Mouse (Mus musculus) brain, adult 2 months (tissue): ENCODE results near the gene Trim41.
"Not testable (repeated sequence)": the region's sequence is repeated elsewhere in the genome, so short reads cannot be mapped to it uniquely, and the experiment has no call there.

Experiments
- DNase-seq: peaks from one replicate; pipeline ENCODE4 v3.0.0; 2011; ENCODE audit warnings: low read depth, low spot score

Trim41 gene

DNA sequence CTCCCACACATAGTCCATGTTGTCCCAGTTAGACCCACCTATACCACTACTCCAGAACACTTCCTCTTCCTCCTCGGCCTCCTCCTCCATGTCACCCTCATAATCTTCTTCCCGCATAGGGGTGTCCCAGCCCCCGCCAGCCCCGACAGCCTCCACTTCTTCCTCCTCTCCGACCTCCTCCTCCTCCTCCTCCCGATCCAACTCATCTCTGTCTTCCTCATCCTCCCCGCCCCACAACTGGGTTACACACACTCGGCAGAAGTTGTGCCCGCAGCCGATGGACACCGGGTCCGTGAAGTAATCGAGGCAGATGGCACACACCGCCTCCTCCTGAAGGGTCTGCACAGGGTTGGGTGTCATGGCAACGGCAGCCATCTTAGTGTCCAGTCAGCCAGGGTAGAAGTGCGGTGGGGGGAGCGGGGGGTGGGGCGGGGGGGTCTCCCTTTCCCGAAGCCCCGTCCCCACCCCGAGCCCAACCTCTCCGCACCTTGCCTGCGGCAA, 822 bp downstream of the Trim41 start:
- DNase-seq: peak; percentile 40

- DNase-seq: no peak
Observed at GRCm38 (mm10) chr11:48815851-48816250, 1.3 kb downstream of the Trim41 start.

DNA sequence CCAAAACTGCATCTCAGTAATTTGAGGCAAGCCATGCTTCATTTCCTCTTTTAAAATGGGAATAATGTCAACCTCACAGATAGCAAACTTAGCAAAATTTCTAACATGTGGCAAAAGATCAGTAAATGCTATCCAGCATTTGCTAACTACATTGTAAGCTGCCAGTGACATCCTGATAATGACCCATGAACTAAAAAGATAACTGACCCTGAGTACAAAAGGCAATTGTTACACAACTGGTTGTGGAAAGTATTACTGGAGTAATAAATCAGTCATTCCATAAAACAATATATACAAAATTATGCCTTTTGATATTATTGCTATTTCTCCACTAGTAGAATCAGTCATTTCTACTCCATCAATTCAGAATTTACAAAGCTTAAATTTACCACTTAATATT, 3.4 kb downstream of the Trim41 start:
- DNase-seq: no peak

GRCm38 (mm10) chr11:48810142-48810541, 7.0 kb downstream of the Trim41 start:
- no peak for DNase-seq

DNA sequence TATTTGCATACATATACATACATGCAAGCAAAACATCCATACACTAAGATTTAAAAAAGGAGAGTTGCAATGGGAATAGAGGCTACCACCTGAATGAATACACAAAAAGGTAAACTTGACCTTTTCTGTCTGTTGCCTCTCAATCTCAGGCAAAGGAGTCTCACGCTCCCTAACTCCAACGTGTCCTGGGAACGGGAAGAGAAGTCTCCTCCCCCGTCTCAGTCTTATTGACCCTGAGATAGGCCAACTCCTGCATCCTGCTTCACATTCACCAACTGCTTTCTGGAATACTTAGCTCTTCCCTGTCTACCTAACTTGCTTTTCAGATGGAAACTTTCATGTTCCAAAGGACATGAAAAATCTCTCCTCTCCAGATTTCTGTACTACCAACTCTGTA, 7.7 kb downstream of the Trim41 start:
- no peak for DNase-seq

DNA sequence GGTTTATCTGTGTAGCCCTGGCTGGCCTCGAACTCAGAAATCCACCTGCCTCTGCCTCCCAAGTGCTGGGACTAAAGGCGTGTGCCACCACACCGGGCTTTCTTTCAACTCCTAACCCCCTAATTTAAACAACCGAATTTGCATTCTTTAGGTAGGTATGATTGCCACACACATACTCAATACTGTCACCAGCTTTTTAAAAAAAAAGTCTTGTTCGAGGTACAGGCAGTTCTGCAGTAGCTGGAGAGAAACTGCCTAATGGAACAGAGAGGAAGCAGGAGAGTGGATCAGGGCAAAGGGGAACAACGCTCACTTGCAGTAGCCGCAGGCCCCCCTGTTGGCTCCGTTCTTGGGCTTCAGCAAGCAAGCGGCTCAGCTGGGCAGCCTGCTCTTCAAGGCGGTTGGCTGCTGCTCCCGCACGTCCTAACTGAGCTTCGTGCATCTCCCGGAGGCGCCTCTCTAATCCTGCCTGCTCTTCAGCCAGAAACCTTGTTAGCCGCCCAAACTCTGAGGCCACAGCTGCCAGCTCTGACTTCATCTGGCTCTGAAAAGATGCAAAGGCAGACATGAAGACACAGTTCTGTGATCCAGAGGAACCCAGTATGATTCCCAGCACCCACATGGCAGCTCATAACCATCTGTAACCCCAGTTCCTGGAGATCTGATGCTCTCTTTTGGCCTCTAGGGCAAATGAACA, 8.3 kb downstream of the Trim41 start:
- DNase-seq: peak; percentile 36

DNA sequence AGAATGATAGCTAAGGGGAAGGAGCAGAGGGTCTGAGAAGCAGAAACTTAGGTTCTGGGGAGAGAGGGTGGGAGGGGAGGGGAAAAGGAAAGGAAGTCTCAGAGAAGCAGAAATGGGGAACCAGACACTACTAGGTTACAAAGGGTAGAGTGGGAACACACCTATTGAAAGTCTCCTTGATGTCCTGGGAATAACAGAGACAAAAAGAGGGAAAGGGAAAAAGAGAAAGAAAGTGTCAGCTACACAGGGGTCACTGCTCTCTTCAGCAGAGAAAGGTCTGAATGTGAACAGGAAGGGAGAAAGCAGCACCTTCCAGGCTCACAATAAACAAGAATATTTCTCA, 8.9 kb downstream of the Trim41 start:
- DNase-seq: no peak

DNA sequence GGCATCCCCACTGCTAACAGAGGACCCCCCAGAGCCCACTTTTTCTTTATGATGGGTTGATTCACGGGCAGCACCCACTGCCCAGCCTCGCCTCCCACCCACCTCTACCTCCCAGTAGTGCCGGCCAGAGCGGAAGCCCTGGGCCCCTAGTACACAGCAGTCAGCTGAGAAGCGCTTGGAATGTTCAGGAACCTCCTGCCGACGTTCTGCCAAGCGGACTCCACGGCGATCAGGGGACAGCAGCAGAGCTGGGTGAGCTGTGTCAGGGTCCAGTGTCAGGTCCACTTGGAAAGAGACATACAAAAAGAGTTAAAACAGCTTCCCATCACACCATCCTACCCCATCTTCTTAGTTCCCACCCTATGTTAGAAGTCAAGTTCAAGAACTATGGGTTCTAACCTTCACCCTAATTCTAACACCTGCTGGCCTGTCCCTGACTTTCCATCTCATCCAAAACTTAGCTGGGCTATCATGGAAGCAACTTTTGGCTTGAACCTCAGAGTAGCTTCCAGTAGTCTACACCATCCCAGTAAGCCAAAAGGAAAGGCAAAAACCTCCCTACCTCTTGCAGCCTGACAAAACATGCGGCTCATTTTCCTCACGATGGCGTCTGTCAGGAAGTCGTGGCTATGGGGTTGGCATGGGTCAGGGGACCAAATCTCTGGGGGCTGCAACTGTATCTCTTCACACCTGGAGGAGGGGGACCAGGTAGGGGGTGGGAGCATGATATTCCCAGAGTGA, 9.4 kb downstream of the Trim41 start:
- DNase-seq: no peak

DNA sequence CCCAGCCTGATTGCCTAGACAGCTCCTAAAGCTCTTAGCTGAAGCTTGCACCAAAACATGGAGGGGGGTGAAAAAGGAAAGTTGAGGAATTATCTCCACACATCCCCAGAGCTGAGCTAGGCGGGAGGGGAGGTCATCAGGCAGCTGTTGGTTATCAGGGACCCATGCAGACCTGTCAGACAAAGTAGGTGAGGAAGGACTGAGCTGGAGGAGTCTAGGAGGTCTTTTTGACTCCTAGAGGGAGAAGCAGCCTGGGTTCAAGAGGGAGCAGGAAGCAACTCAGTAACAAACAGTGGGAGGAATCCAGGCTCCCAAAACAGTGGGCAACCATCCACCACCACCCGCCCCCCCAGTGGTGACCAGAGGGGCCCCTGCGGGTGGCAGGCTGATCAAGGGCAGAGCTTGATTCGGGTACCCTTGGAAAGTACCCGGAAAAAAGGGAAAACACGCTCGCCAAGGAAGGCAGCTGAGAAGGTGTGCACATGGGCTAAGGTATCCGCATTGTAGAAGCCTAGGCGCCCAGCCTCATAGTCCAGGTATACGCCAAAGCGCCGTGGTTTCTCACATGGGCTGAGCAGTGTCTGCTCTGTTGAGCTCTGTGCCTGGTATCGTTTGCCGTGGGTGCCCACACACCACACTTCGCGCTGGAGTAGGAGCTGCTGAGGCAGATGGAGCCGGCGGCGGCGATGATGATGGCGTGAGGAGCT, 10.1 kb downstream of the Trim41 start:
- DNase-seq: peak; percentile 47

DNA sequence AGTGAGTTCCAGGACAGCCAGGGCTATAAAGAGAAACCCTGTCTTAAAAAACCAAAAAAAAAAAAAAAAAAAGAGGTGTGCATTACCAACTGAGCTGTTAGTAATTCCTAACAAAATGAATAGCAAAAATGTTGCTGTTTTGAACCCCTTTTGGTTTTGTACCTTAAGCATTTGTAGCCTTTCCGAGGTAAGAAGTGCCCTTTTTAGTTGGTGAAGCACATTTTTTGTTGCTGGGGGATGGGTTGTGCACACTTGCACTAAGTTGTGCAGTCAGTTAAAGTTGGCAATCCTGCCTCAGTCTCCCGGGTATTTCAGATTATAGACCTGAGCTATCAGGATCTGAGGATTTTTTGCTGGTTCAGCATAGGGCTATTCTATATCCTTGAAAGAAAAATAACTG, 12.2 kb downstream of the Trim41 start:
- no peak for DNase-seq

DNA sequence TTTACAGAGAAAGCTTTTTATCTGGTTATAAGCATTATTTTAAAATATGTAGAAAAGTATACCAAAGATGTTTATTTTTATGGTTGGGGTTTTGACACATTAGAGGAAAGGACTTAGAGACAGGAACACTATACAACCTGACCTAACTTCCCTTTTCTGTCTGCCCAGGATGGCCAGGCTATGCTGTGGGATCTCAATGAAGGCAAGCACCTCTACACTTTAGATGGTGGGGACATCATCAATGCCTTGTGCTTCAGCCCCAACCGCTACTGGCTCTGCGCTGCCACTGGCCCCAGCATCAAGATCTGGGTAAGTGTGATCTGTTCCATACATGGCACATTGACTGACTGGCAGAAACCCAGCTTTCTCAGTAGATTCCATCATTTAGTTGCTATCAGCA, 13.2 kb downstream of the Trim41 start:
- no peak for DNase-seq

- DNase-seq: no peak
Observed at GRCm38 (mm10) chr11:48801831-48802772, 15.1 kb downstream of the Trim41 start.

DNA sequence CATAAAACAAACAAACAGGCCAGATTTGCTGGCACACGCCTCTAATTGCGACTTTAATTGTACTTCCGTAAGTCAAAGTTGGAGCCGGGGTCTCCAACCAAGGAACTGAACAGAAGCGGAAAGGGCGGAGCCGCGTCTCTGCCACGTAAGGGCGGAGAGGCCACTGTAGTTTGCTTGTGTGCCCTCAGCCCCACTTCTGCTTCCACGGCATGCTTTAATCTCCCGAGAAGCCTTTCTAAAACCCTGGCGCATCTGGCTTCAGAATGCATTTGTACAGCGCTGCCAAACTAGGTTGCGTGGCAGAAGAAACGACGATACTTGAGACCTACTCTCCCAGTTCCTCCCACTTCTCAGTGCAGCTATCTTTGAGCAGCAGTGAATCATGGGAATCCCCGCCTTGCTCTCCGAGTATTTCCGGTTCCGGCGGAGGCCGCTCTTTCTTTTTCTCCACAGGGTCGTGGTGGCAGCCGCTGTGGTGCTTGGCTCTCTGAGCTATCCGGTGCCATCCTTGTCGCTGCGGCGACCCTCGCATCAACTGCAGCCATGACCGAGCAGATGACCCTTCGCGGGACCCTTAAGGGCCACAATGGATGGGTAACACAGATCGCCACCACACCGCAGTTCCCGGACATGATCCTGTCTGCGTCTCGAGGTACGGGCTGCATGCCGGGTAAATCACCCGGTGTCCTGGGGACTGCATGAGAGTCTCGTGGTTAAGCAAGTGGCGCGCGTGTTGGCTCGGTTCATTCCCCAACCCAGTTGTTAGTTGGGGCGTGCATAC, 17.0 kb downstream of the Trim41 start, which contains the start of gene Rack1:
TSS of gene Rack1 (plus strand) at position 412 of the 781 bp plus-strand sequence.
- DNase-seq: peak; percentile 97

DNA sequence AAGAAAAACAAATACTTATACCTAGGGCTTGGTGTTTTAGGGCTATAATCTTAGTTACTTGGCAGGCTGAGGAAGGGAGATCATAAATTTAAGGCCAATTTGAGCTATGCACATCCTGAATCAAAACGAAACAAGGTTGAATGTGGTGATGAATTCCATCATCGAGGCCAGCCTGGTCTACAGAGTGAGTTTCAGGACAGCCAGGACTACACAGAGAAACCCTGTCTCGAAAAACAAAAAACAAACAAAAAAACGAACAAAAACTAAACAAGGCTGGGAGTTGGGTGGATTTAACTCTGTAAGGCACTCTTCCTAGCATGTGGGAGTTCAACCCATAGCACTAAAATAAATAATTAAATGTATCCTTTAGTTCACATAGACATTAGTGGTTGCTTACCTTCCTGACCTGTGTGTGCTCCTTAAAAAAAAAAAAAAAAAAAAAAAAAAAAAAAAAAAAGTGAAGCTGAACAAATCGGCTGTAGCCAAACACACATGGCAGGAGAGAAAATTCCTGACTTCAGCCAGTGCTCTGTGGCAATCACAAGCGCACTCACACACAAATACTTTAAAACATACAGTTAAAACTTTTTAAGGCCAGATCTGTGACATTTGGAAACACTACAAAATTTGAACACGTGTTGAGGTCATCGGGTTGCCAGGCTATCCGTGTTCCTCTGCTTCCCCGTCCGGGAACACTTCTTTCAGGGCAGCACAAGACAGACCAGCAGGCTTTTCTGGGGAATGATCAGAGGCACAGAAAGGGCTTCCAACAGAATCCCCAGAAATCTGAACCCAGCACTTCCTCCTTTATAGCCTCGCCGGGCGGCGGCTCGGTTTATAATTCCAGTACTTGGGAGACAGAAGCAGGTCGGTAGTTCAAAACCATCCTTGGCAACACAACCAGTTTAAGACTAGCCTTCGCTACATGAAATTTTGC, 17.9 kb downstream of the Trim41 start:
- no peak for DNase-seq

DNA sequence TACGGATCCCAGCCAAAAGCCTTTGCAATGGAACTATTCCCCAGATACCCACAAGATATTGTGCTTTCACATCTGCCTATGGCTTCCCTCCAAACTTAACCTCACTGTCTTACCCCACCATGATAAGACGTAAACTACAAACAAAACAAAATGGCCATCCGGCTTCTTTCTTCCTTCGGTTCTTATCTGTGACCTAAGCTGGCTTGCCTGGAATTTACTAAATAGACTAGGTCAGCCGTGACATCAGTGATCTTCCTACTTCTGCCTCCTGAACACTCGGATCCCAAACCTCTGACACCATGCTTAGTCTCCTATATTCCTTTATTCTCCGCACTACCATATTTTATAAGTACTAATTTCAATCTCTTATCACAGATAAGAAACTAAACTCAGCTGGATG, 18.8 kb downstream of the Trim41 start:
- no peak for DNase-seq

DNA sequence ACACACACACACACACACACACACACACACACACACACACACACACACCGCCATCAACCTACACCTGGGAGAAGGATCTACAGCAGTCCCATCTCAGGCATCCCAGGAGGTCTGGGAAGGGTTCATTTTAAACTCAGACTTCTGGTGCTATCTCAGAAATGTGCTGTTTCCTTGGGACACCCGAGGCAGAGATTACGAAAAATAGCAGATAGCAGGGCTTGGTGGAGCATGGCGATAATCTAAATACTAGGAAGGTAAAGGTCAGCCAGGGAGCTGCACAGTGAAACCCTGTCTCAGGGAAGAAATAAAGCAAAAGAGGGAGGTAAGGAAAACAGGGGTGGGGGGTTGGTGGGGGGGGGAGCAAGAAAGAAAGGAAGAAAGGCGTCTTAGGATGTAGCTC, 19.9 kb downstream of the Trim41 start:
- no peak for DNase-seq

DNA sequence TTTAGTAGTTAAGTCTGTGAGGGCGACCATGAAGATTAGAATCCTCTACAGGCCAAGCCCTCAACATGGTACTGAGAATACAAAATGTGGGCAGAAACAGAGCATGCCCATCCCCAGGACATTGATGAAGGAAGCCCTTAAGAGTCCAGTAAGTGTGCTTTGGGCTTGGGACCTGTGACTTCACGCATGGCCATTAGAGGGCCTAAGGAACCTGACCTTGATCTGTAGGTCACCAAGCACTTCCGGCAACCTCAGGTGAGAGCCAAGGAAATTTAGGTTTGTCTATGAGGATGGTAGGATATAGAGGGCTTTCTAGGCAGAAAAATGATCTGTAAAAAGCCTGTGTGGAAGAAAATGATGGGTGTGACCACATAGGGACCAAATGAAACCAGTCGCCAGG, 20.9 kb downstream of the Trim41 start:
- DNase-seq: no peak

GRCm38 (mm10) chr11:48795221-48795620, 21.9 kb downstream of the Trim41 start:
- no peak for DNase-seq

DNA sequence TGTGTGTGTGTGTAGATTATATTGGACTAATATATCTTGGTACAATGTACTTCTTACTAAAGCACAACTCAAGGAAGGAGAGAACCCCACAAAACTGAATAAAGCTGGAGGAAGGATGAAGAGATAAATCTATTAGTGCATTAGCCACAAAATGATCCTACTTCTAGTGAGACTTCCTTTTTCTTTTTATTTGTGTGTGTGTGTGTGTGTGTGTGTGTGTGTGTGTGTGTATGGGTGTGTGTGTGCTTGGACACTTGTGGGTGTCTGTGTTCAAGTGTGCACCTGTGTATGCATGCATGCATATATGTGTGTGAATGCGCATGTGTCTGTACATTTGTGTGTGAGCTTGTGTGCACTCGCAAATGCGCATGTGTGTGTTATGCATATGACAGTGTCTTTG, 24.0 kb downstream of the Trim41 start:
- no peak for DNase-seq

DNA sequence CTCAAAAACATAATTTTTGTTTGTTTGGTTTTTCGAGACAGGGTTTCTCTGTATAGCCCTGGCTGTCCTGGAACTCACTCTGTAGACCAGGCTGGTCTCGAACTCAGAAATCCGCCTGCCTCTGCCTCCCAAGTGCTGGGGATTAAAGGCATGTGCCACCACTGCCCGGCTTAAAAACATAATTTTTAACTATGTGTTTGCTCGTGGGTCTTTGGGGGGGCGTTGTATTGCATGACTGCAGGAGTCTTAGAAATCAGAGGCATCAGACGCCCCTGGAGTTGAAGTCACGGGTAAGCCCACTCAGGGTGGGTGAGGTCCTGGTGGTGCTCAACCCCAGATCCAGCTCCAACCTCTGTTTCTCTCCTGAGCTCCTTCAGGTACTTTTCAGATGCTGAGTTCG, 25.3 kb downstream of the Trim41 start:
- DNase-seq: not testable (repeated sequence)
